Mouse (Mus musculus) stomach, embryonic 16.5 days (tissue): ENCODE data around the gene Tmprss3. TPM values are rescaled to one million over a fixed set of nuclear protein-coding genes. Genes with fewer than 3 reads are reported as not detected.
A peak's percentile ranks its signal among the peaks of the same experiment; 100 is the strongest.

Source experiments
- ATAC-seq: fragments of 200-750 bp; cut with Nextera tagmentation; 2 replicates; pipeline ENCODE4 v1.8.0; 2017; ENCODE audit warnings: moderate number of reproducible peaks, moderate TSS enrichment; ENCODE audit not compliant: insufficient read depth, low FRiP score
- H3K27ac ChIP-seq: fragments of 300-500 bp; sonication (generic); 2 replicates; pipeline ENCODE4 v1.5.1; 2014; ENCODE audit warnings: low read length
- H3K27me3 ChIP-seq: fragments of 300-500 bp; sonication (generic); 2 replicates; pipeline ENCODE4 v1.6.1; 2014; ENCODE audit warnings: low read length, control low read depth, mixed read lengths; ENCODE audit not compliant: control insufficient read depth, insufficient read depth
- H3K36me3 ChIP-seq: fragments of 300-500 bp; sonication (generic); 2 replicates; pipeline ENCODE4 v1.6.1; 2014; ENCODE audit warnings: low read length; ENCODE audit not compliant: control insufficient read depth, insufficient read depth
- H3K4me1 ChIP-seq: fragments of 300-500 bp; sonication (generic); 2 replicates; pipeline ENCODE4 v1.6.1; 2014; ENCODE audit warnings: low read length, control low read depth, mixed read lengths; ENCODE audit not compliant: control insufficient read depth, insufficient read depth
- H3K4me2 ChIP-seq: fragments of 300-500 bp; sonication (generic); 2 replicates; pipeline ENCODE4 v1.6.1; 2014; ENCODE audit warnings: low read depth, low read length, mixed read lengths
- H3K4me3 ChIP-seq: fragments of 300-500 bp; sonication (generic); replicated peaks from 2 replicates; pipeline ENCODE4 v1.5.1; 2014; ENCODE audit warnings: mild to moderate bottlenecking, low read length
- H3K9ac ChIP-seq: fragments of 300-500 bp; sonication (generic); 2 replicates; pipeline ENCODE4 v1.6.1; 2014; ENCODE audit warnings: low read length
- H3K9me3 ChIP-seq: fragments of 300-500 bp; sonication (generic); replicated peaks from 2 replicates; pipeline ENCODE4 v1.6.1; 2016; ENCODE audit warnings: low read length, control low read depth; ENCODE audit not compliant: control insufficient read depth
- WGBS: fragments of 180-500 bp; shearing (Covaris S2); extraction: QIAGEN DNeasy Blood & Tissue Kit; methylation state at CpG from one replicate; pipeline ENCODE4 v1.1.7; 2014; 5-methylcytosine and 5-hydroxymethylcytosine counted together
- polyA plus RNA-seq: library from polyadenylated mRNA; unstranded; fragments of >200 nt; fragmentation: Nextera tagmentation; extraction: Ambion mirVana; gene quantifications from 2 replicates; pipeline ENCODE4 v1.2.1, GENCODE M21; 2015

Gene Tmprss3
- polyA plus RNA-seq, 1 experiment from 2014 or later, result 0.39 TPM

DNA sequence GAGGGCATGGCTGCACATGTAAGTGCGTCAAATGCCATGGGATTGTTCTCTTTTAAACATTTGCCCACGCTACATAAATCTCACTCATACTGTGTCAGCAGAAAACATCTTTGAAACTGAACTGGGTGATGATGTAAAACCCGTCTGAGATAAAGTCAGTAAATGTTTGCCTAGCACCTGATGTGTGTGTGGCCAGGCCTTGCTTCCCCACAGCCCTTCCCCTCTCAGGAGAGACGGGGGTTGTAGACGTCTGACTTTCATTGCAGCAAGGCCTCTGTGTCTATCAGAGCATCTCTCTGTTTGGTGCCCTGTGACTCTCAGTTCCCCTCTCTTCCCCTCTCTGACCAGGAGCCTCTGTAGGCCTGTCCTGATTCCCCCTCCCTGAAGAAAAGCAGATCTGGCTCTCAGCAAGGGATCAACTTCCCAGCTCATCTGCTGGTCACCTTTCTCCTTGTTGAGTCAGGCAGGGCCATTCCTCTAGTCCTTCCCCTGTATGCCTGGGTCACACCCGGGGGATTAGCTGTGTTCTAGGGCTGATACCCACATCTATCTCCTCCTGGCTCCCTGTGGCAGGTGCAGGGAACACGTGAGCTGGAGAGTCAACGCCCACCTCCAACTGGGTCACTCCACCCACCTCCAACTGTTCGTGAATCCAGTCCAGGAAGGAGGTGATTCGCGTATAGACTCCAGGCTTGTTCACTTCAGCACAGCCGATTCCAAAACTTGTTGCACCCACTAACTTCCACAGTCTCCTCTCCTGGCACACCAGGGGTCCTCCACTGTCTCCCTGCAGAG lies 15.4 kb downstream of the Tmprss3 start:
- 44% methylated on average over 12 of the region's 12 CpGs for WGBS
- Histone ChIP-seq H3K4me2 (peak overlapping the region; percentile 32), H3K4me3 (no peak overlapping the region), H3K27ac (peak overlapping the region; percentile 95), H3K4me1 (0 out of 2 replicates have a peak, but pooled peaks cover 6% of the 10 kb centered on the region), H3K9ac (peak overlapping the region; percentile 32), H3K27me3 (no peaks in the 10 kb centered on the region), H3K9me3 (no peaks in the 10 kb centered on the region), H3K36me3 (no peaks in the 10 kb centered on the region)
- peak; percentile 85 for ATAC-seq

GRCm38 (mm10) chr17:31181490-31181889 lies 17.3 kb downstream of the Tmprss3 start:
- Histone ChIP-seq H3K4me3 (no peak overlapping the region), H3K9ac (no peak overlapping the region), H3K9me3 (no peaks in the 10 kb centered on the region), H3K27me3 (no peaks in the 10 kb centered on the region), H3K27ac (no peak overlapping the region), H3K4me1 (0 out of 2 replicates have a peak, but pooled peaks cover 6% of the 10 kb centered on the region), H3K4me2 (no peak overlapping the region), H3K36me3 (no peaks in the 10 kb centered on the region)
- ATAC-seq, result no peak
- WGBS, result 77% methylated on average over 4 of the region's 4 CpGs

- Histone ChIP-seq H3K27me3 (no peaks in the 10 kb centered on the region), H3K4me1 (0 out of 2 replicates have a peak, but pooled peaks cover 6% of the 10 kb centered on the region), H3K4me2 (no peak overlapping the region), H3K9me3 (no peaks in the 10 kb centered on the region), H3K9ac (no peak overlapping the region), H3K4me3 (no peak overlapping the region), H3K36me3 (no peaks in the 10 kb centered on the region), H3K27ac (no peak overlapping the region)
- ATAC-seq, result no peak
- WGBS, result 82% methylated on average over 4 of the region's 4 CpGs
These were observed 22.5 kb downstream of the Tmprss3 start for GRCm38 (mm10) chr17:31176321-31176720.

- no peak overlapping the region for H3K4me3 ChIP-seq
- no peaks in the 10 kb centered on the region for H3K27me3 ChIP-seq
- H3K9ac ChIP-seq, result no peak overlapping the region
- H3K27ac ChIP-seq, result peak overlapping the region; percentile 85
- WGBS, result 60% methylated on average over 5 of the region's 5 CpGs
- H3K36me3 ChIP-seq, result no peaks in the 10 kb centered on the region
- no peak overlapping the region for H3K4me2 ChIP-seq
- H3K9me3 ChIP-seq, result no peaks in the 10 kb centered on the region
- ATAC-seq, result peak; percentile 90
- peaks cover 3% of the 10 kb centered on the region; the same call in 1 of the 2 replicates for H3K4me1 ChIP-seq
These were observed 29.0 kb downstream of the Tmprss3 start for GRCm38 (mm10) chr17:31169796-31170195.

- H3K4me2 ChIP-seq, result no peak within 1 kb of the TSS
- ATAC-seq, result no peak
- no peaks in the 10 kb centered on the region for H3K36me3 ChIP-seq
- H3K9ac ChIP-seq, result 0 out of 2 replicates have a peak within 1 kb of the TSS, but pooled peaks have one; percentile 10
- peaks cover 3% of the 10 kb centered on the region; the same call in 1 of the 2 replicates for H3K4me1 ChIP-seq
- H3K9me3 ChIP-seq, result no peaks in the 10 kb centered on the region
- H3K27ac ChIP-seq, result no peak within 1 kb of the TSS; the same call in 1 of the 2 replicates
- H3K4me3 ChIP-seq, result no peak within 1 kb of the TSS; the same call in 1 of the 2 replicates
- WGBS, result 74% methylated on average over 6 of the region's 6 CpGs
- no peaks in the 10 kb centered on the region for H3K27me3 ChIP-seq
These were observed 33.6 kb downstream of the Tmprss3 start, which contains the start of gene Tff1 for GRCm38 (mm10) chr17:31165127-31165526. TSS of gene Tff1 (minus strand) at chr17:31165277.

GRCm38 (mm10) chr17:31163821-31164220 lies 35.0 kb downstream of the Tmprss3 start:
- no peak for ATAC-seq
- Histone ChIP-seq H3K4me3 (no peak overlapping the region; the same call in 1 of the 2 replicates), H3K27ac (no peak overlapping the region), H3K36me3 (no peaks in the 10 kb centered on the region), H3K4me2 (no peak overlapping the region), H3K9ac (0 out of 2 replicates have a peak overlapping the region, but pooled peaks have one; percentile 10), H3K4me1 (0 out of 2 replicates have a peak, but pooled peaks cover 3% of the 10 kb centered on the region), H3K9me3 (peaks cover 5% of the 10 kb centered on the region; the same call in 1 of the 2 replicates), H3K27me3 (no peaks in the 10 kb centered on the region)
- 74% methylated on average over 2 of the region's 2 CpGs for WGBS

- Histone ChIP-seq H3K4me3 (no peak overlapping the region), H3K27me3 (no peaks in the 10 kb centered on the region), H3K4me2 (no peak overlapping the region), H3K4me1 (0 out of 2 replicates have a peak, but pooled peaks cover 3% of the 10 kb centered on the region), H3K27ac (no peak overlapping the region), H3K36me3 (no peaks in the 10 kb centered on the region), H3K9ac (no peak overlapping the region), H3K9me3 (peaks cover 8% of the 10 kb centered on the region; the same call in 1 of the 2 replicates)
- WGBS, result 74% methylated on average over 12 of the region's 12 CpGs
- ATAC-seq, result no peak
These were observed 36.2 kb downstream of the Tmprss3 start for GRCm38 (mm10) chr17:31162607-31163006.

- 81% methylated on average over 4 of the region's 4 CpGs for WGBS
- Histone ChIP-seq H3K4me3 (no peak overlapping the region), H3K4me1 (no peaks in the 10 kb centered on the region), H3K36me3 (no peaks in the 10 kb centered on the region), H3K9me3 (peaks cover 8% of the 10 kb centered on the region; the same call in 1 of the 2 replicates), H3K27me3 (no peaks in the 10 kb centered on the region), H3K4me2 (no peak overlapping the region), H3K9ac (no peak overlapping the region), H3K27ac (no peak overlapping the region)
- ATAC-seq, result no peak
These were observed 38.5 kb downstream of the Tmprss3 start for GRCm38 (mm10) chr17:31160291-31160690.

GRCm38 (mm10) chr17:31157921-31158320 lies 40.9 kb downstream of the Tmprss3 start:
- Histone ChIP-seq H3K9ac (no peak overlapping the region), H3K4me3 (no peak overlapping the region), H3K4me1 (no peaks in the 10 kb centered on the region), H3K36me3 (no peaks in the 10 kb centered on the region), H3K4me2 (no peak overlapping the region), H3K27ac (no peak overlapping the region), H3K9me3 (peaks cover 8% of the 10 kb centered on the region; the same call in 1 of the 2 replicates), H3K27me3 (no peaks in the 10 kb centered on the region)
- 78% methylated on average over 6 of the region's 6 CpGs for WGBS
- no peak for ATAC-seq
